Mouse (Mus musculus) midbrain, embryonic 11.5 days (tissue): Measurements from ENCODE around the gene Morf4l1. TPM values are rescaled to one million over a fixed set of nuclear protein-coding genes. Genes with fewer than 3 reads are reported as not detected.
A peak's percentile ranks its signal among the peaks of the same experiment; 100 is the strongest.
"Not testable (repeated sequence)": the region's sequence is repeated elsewhere in the genome, so short reads cannot be mapped to it uniquely, and the experiment has no call there.

Experiments
- ATAC-seq: fragments of 200-750 bp; cut with Nextera tagmentation; 2 replicates; pipeline ENCODE4 v1.8.0; 2017; ENCODE audit warnings: moderate TSS enrichment, moderate library complexity; ENCODE audit not compliant: low FRiP score
- DNase-seq: peaks from one replicate; pipeline ENCODE4 v3.0.0; 2015; ENCODE audit warnings: low spot score; ENCODE audit errors: missing footprints
- H3K27ac ChIP-seq: fragments of 300-500 bp; sonication (generic); 2 replicates; pipeline ENCODE4 v1.5.1; 2014; ENCODE audit warnings: low read depth, low read length
- H3K27me3 ChIP-seq: fragments of 300-500 bp; sonication (generic); 2 replicates; pipeline ENCODE4 v1.6.1; 2014; ENCODE audit warnings: mild to moderate bottlenecking, low read length, moderate library complexity, mixed read lengths; ENCODE audit not compliant: control insufficient read depth, insufficient read depth
- H3K36me3 ChIP-seq: fragments of 300-500 bp; sonication (generic); 2 replicates; pipeline ENCODE4 v1.6.1; 2014; ENCODE audit warnings: mild to moderate bottlenecking, low read length, moderate library complexity, mixed read lengths; ENCODE audit not compliant: control insufficient read depth, insufficient read depth
- H3K4me1 ChIP-seq: fragments of 300-500 bp; sonication (generic); 2 replicates; pipeline ENCODE4 v1.6.1; 2014; ENCODE audit warnings: low read length; ENCODE audit not compliant: control insufficient read depth, insufficient read depth
- H3K4me2 ChIP-seq: fragments of 300-500 bp; sonication (generic); 2 replicates; pipeline ENCODE4 v1.6.1; 2014; ENCODE audit warnings: mild to moderate bottlenecking, moderate library complexity
- H3K4me3 ChIP-seq: fragments of 300-500 bp; sonication (generic); 2 replicates; pipeline ENCODE4 v1.5.1; 2014; ENCODE audit warnings: low read depth, low read length
- H3K9ac ChIP-seq: fragments of 300-500 bp; sonication (generic); 2 replicates; pipeline ENCODE4 v1.6.1; 2014; ENCODE audit warnings: low read length
- H3K9me3 ChIP-seq: fragments of 300-500 bp; sonication (generic); 2 replicates; pipeline ENCODE4 v1.6.1; 2016; ENCODE audit warnings: low read length; ENCODE audit not compliant: control insufficient read depth
- WGBS: fragments of 180-500 bp; shearing (Covaris S2); extraction: QIAGEN DNeasy Blood & Tissue Kit; methylation state at CpG from one replicate; pipeline ENCODE4 v1.1.7; 2014; 5-methylcytosine and 5-hydroxymethylcytosine counted together
- polyA plus RNA-seq: library from polyadenylated mRNA; unstranded; fragments of >200 nt; fragmentation: Nextera tagmentation; extraction: Ambion mirVana; gene quantifications from 2 replicates; pipeline ENCODE4 v1.2.1, GENCODE M21; 2014

Morf4l1 gene
- polyA plus RNA-seq, 1 experiment from 2014 or later, result 573 TPM

DNA sequence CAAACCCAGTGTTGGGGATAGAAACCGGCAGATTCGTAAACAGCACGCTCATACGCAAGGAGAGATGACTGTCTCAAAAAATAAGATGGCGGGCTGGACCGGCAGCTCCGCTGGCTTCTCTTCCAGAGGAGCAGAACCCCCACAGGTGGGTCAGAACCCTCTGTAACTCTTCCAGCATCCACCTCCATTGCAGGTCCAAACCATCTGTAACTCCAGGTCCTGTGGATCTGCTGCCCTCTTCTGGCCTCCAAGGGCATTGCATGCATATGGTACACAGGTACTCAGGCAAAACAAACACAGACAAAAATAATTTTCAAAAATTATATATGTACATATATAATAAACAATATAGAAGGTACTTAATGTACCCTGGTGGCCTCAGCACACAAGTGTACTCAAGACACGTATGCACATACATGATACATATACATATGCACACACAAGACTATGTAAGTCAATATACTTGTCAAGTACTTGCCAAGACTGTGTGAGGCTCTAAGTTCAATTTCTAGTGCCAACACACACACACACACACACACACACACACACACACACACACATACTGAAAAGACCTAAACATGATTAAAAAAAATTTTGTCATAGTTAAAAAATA lies 37.6 kb downstream of the Morf4l1 start:
- Histone ChIP-seq H3K4me3 (no peak overlapping the region), H3K27ac (no peak overlapping the region), H3K4me1 (no peaks in the 10 kb centered on the region), H3K4me2 (no peak overlapping the region), H3K9me3 (no peaks in the 10 kb centered on the region), H3K36me3 (no peaks in the 10 kb centered on the region), H3K9ac (no peak overlapping the region), H3K27me3 (no peaks in the 10 kb centered on the region)
- 50% methylated on average over 8 of the region's 8 CpGs for WGBS
- ATAC-seq (peak; percentile 70), DNase-seq (no peak)

DNA sequence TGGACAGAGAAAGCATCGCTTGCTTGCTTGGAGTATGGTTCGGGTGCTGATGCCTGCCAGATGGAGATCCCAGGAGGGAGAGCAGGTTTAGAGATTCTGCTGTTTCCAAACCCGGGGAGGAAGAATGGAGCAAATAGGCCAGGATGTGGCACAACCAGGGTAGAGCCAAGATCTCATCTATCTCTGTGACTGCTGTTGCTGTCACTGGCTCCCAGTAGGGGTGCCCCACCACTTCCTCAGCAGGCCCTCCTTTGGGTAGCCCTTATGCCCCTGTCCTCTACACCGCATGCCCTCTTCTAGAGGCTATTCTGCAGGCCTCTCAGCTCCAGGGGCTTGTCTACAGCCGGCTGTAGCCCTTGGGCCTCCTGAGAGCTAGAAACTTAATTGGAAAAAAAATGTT lies 38.4 kb downstream of the Morf4l1 start:
- 83% methylated on average over 5 of the region's 5 CpGs for WGBS
- Histone ChIP-seq H3K27me3 (no peaks in the 10 kb centered on the region), H3K9me3 (no peaks in the 10 kb centered on the region), H3K4me3 (no peak overlapping the region), H3K36me3 (no peaks in the 10 kb centered on the region), H3K4me1 (no peaks in the 10 kb centered on the region), H3K9ac (no peak overlapping the region), H3K4me2 (no peak overlapping the region), H3K27ac (no peak overlapping the region)
- DNase-seq, result no peak
- no peak for ATAC-seq

DNA sequence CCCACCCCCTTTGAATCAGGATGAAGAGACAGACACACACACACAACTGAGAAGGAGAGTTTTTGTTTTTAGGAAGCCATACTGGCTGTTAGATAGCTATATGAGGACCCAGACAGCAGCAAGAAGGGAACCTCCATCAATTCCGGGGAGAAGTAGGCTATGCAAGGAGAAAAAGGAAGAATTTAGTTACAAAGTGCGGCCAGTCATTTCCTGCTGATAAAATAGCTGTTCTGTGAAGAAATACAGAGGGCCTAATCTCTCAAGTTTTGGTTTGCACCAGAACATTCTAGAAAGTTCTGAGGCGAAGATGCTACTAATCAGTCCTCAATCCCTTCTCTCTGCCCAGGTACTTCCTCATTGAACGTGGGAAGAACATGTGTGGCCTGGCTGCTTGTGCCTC lies 39.2 kb downstream of the Morf4l1 start:
- no peak for ATAC-seq
- 81% methylated on average over 4 of the region's 4 CpGs for WGBS

DNA sequence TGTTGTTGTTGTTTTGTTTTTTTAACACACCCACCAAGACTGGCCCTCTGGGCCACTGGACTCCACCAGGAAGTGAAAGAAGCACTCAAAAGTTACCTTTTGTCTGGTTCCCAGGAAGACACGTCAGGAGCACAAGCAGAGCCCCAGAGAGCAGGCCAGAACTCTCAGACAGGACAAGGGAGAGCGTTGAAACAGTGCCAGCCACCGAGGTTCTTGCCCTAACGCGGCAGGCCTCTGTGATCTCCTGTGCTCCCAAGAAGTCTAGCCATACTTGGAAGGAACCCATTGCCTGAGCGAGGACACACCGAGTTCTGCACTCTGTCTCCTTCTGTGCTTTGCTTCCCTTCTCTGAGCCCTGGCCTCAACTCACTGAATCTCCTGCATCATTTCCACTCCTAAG lies 44.4 kb downstream of the Morf4l1 start:
- Histone ChIP-seq H3K4me3 (no peak overlapping the region), H3K9me3 (no peaks in the 10 kb centered on the region), H3K4me1 (peaks cover 5% of the 10 kb centered on the region), H3K9ac (no peak overlapping the region), H3K27me3 (no peaks in the 10 kb centered on the region), H3K27ac (no peak overlapping the region), H3K36me3 (no peaks in the 10 kb centered on the region), H3K4me2 (no peak overlapping the region)
- no peak for DNase-seq
- no peak for ATAC-seq
- WGBS, result 85% methylated on average over 7 of the region's 7 CpGs

More for the DNA sequence above, 39.2 kb downstream of the Morf4l1 start:
- Histone ChIP-seq H3K9ac (no peak overlapping the region), H3K27ac (no peak overlapping the region), H3K4me3 (no peak overlapping the region), H3K4me2 (no peak overlapping the region), H3K9me3 (no peaks in the 10 kb centered on the region), H3K36me3 (no peaks in the 10 kb centered on the region), H3K4me1 (peaks cover 5% of the 10 kb centered on the region), H3K27me3 (no peaks in the 10 kb centered on the region)
- no peak for DNase-seq

DNA sequence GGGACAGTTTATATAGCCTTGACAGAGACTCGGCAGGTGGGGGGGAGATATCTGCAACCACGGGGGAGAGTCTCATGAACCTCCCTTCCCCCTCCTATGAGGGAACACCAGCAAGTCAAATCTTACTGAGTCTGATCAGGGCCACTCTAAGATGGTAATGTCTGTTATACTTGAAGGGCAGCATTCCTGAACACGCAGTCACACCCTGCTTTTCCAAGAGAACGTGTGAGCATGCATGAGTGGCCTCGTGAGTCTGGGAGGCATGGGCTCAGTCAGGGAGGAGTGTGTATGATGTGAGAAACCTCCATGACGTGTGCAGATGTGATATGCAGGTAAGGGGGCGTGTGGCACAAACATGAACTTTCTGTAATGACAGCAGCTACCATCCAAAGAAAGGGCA lies 45.1 kb downstream of the Morf4l1 start:
- DNase-seq, result no peak
- Histone ChIP-seq H3K27ac (no peak overlapping the region), H3K4me3 (no peak overlapping the region), H3K36me3 (no peaks in the 10 kb centered on the region), H3K4me2 (no peak overlapping the region), H3K9ac (no peak overlapping the region), H3K27me3 (no peaks in the 10 kb centered on the region), H3K9me3 (no peaks in the 10 kb centered on the region), H3K4me1 (peaks cover 5% of the 10 kb centered on the region)
- 81% methylated on average over 7 of the region's 7 CpGs for WGBS
- ATAC-seq, result no peak

DNA sequence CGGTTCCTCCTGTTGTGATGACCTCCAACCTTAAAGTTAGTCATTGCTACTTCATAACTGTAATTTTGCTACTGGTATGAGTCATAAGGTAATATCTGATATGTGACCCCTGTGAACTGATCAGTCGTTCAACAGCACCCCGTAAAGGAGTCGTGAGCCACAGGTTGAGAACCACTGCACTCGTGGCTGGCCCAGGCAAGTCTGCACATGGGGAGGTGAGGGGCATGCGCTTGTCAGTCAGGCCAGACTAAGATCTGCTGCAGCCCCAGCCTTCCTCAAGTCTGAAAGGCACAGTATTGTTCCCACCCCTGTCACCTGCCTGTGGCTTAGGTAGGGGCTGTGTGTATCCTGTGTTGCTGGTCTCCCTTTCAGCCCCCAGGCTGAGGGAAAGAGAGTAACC lies 45.8 kb downstream of the Morf4l1 start:
- H3K27me3 ChIP-seq, result no peaks in the 10 kb centered on the region
- no peak overlapping the region for H3K4me3 ChIP-seq
- no peak overlapping the region for H3K4me2 ChIP-seq
- DNase-seq (no peak), ATAC-seq (no peak)
- H3K9ac ChIP-seq, result no peak overlapping the region
- H3K9me3 ChIP-seq, result no peaks in the 10 kb centered on the region
- peaks cover 5% of the 10 kb centered on the region for H3K4me1 ChIP-seq
- H3K36me3 ChIP-seq, result no peaks in the 10 kb centered on the region
- no peak overlapping the region for H3K27ac ChIP-seq
- 90% methylated on average over 6 of the region's 6 CpGs for WGBS

DNA sequence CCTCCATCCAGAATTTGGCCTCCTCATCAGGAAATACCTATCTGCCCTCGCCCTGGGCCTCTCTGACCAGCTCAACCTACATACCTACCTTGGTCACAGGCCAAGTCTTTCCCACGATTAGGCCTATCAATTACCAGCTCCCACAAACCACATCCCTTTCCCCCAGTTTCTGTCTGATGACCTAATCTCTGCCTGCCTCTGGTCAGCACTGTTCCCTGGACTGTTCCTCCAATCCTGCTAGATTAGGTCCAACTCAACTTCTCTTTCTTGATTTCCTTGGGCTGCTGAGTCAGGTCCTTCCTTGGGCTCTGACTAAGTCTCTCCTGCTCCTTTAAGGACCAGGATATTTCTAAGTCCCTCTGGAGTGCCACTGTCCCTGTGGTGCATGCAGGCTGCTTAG lies 47.2 kb downstream of the Morf4l1 start:
- ATAC-seq, result no peak
- WGBS, result 92% methylated on average over 2 of the region's 2 CpGs

DNA sequence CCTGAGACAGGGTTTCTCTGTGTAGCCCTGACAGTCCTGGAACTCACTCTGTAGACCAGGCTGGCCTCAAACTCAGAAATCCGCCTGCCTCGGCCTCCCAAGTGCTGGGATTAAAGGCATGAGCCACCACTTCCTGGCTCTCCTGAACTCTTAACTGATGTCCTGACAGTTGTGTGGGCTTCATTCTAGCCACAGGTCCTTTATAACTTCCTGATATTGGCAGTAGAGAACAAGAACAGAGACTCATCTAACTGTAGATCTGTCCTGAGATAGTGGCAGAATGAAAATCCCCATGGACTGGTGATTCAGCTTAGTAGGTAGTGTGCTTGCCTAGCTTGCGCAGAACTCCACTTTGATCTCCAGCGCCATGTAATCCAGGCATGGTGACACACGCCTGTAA lies 53.6 kb downstream of the Morf4l1 start:
- DNase-seq, H3K9ac ChIP-seq, H3K9me3 ChIP-seq, H3K4me2 ChIP-seq, H3K36me3 ChIP-seq, H3K4me1 ChIP-seq, H3K4me3 ChIP-seq, H3K27me3 ChIP-seq, H3K27ac ChIP-seq, ATAC-seq: not testable (repeated sequence)
- 93% methylated on average over 5 of the region's 5 CpGs for WGBS

More for the DNA sequence above, 47.2 kb downstream of the Morf4l1 start:
- Histone ChIP-seq H3K36me3 (no peaks in the 10 kb centered on the region), H3K27me3 (no peaks in the 10 kb centered on the region), H3K4me2 (no peak overlapping the region), H3K4me3 (no peak overlapping the region), H3K9me3 (no peaks in the 10 kb centered on the region), H3K27ac (no peak overlapping the region), H3K9ac (no peak overlapping the region), H3K4me1 (peaks cover 5% of the 10 kb centered on the region)
- no peak for DNase-seq

DNA sequence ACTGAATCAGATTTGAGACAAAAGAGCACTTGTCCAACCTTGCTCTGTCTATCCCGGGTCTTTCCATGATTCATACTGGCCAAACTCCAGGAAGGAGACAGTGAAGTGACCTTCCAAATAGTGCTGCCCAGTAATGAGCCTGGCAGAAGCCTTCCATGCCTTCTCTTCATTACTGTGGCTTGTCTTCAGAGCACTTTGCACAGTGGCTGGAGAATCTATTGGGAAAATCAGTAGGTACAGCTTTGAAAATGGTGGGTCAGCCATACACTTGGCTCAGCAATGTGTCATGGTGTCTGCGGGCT lies 54.0 kb downstream of the Morf4l1 start:
- DNase-seq (no peak), ATAC-seq (no peak)
- Histone ChIP-seq H3K4me2 (no peak overlapping the region), H3K9ac (no peak overlapping the region), H3K4me3 (no peak overlapping the region), H3K27ac (no peak overlapping the region), H3K4me1 (no peaks in the 10 kb centered on the region), H3K9me3 (no peaks in the 10 kb centered on the region), H3K27me3 (no peaks in the 10 kb centered on the region), H3K36me3 (no peaks in the 10 kb centered on the region)
- 88% methylated on average over 2 of the region's 2 CpGs for WGBS
